Mouse (Mus musculus): ENCODE results near the gene Ano7.
"Not testable (repeated sequence)": the region's sequence is repeated elsewhere in the genome, so short reads cannot be mapped to it uniquely, and the experiment has no call there.

Ano7 gene

DNA sequence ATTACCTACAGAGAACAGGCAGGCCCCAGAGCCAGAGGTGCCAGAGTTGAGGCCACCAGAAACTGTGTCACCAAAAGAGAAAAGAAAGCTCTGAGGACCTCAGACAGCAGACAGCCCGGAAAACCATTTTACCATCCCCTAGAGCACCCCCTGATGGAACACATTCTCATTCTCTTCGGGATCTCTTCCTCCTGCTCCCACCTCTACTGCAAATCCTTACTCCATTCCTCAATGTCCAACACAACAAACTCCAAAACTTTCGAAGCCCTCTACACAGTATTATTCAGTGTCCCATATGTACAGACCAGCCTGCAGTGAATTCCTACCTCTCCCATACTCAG is 72.1 kb downstream of the Ano7 start:
- no peak for DNase-seq (ENCODE audit: low spot score in 2 of 2)

DNA sequence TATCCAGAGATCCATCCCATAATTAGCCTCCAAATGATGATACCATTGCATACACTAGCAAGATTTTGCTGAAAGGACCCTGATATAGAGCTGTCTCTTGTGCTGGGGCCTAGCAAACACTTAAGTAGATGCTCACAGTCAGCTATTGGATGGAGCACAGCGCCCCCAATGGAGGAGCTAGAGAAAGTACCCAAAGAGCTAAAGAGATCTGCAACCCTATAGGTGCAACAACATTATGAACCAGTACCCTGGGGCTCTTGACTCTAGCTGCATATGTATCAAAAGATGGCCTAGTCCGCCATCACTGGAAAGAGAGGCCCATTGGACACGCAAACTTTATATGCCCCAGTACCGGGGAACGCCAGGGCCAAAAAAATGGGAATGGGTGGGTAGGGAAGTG is 76.4 kb downstream of the Ano7 start:
- not testable (repeated sequence) for DNase-seq (ENCODE audit: low spot score in 2 of 2)

DNA sequence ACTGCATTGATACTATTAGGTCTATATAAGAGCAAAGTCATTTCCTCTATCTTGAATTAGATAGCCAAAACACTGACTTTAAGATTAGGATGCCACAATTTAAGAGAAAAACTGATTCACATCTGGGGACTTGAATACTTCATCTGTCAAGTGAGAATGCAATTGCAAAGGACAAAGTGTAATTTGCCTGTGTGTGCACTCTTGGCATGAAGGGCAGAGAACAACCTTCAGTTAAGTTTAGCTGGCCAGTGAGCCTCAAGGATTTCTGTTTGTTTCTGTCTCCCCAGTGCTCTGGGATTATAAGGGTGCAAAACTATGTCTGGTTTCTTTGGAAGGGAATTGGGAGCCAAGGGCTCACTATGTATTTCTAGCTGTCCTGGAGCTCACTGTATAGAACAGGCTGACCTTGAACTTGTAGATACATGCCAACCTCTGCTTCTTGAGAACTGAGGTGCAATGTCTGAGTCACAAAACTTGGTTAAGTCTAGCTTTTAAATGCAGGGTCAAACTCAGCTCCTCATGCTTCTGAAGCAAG is 80.1 kb downstream of the Ano7 start:
- DNase-seq (ENCODE audit: low spot score in 2 of 2), result no peak

All from heart, adult 9 months (tissue).